ENCODE assay signal across 12 mouse cellular contexts in the genomic region with DNA sequence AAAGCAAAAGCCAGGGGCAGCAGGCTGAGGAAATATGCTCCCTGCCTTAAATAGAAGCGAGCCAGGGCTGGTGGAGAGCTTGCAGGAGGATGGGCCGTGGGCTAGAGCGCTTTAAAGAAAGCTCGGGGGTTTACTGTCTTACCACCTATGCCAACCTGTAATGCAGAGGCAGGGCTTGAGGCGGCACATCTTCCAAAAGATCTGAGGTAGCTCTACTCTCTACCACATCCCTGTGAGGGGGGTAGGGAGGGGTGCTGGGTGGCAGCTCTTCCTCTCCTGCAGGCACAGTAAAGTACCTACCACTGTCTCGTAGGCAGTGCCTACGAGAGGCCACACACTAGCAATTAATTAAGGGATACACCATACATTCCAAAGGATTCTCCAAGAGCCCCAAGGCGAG. TPM values are rescaled to one million over a fixed set of nuclear protein-coding genes. Genes with fewer than 3 reads are reported as not detected.
DNase-seq lines count a peak whose midpoint lies in the region; ATAC-seq and TF ChIP-seq lines count a peak whose summit lies in the region.
"Had no signal": no experiment of that assay in that cellular context is flagged by ENCODE, and none has a peak within 500 bp of the region (broad histone marks: within the 10 kb centered on the region; RNA-seq: fewer than 3 reads in every experiment).

No protein-coding gene starts in this region.

- H3K4me2 ChIP-seq in heart, embryonic 15.5 days = peak overlapping the region; percentile 27; the same call in 1 of the 2 replicates
- H3K4me2 ChIP-seq in midbrain, embryonic 11.5 days = no peak overlapping the region
- no peak overlapping the region for H3K4me2 ChIP-seq in midbrain, postnatal 0 days (ENCODE audit: low read depth, low read length, poor library complexity, severe bottlenecking)
- H3K4me2 ChIP-seq: embryonic facial prominence, embryonic 15.5 days; hindbrain, embryonic 14.5 days; liver, embryonic 15.5 days; neural tube, embryonic 12.5 days had no signal

- H3K4me3 ChIP-seq in heart, embryonic 15.5 days = no peak overlapping the region
- no peak overlapping the region for H3K4me3 ChIP-seq in heart, adult 2 months
- no peak overlapping the region for H3K4me3 ChIP-seq in midbrain, embryonic 11.5 days (ENCODE audit: low read depth, low read length)
- H3K4me3 ChIP-seq in midbrain, postnatal 0 days (ENCODE audit: low read depth, low read length) = no peak overlapping the region
- H3K4me3 ChIP-seq: embryonic facial prominence, embryonic 15.5 days; liver, embryonic 15.5 days; neural tube, embryonic 12.5 days had no signal

- ATAC-seq in heart, embryonic 15.5 days (replicated peaks; ENCODE audit: insufficient number of reproducible peaks, insufficient read depth, low FRiP score, low read depth) = no peak
- no peak for ATAC-seq in midbrain, embryonic 11.5 days (ENCODE audit: low FRiP score)
- no peak for ATAC-seq in midbrain, postnatal 0 days (ENCODE audit: low FRiP score)
- peak; percentile 11 for ATAC-seq in megakaryocyte, adult 5-6 weeks (ENCODE audit: poor library complexity, severe bottlenecking)

- H3K9me3 ChIP-seq in heart, embryonic 15.5 days (replicated peaks) = no peaks in the 10 kb centered on the region
- H3K9me3 ChIP-seq in midbrain, embryonic 11.5 days (ENCODE audit: control insufficient read depth, low read length) = no peaks in the 10 kb centered on the region
- no peaks in the 10 kb centered on the region for H3K9me3 ChIP-seq in midbrain, postnatal 0 days (ENCODE audit: low read length)
- H3K9me3 ChIP-seq: embryonic facial prominence, embryonic 15.5 days; liver, embryonic 15.5 days; neural tube, embryonic 12.5 days had no signal

- no peaks in the 10 kb centered on the region for H3K27me3 ChIP-seq in heart, embryonic 15.5 days
- no peaks in the 10 kb centered on the region for H3K27me3 ChIP-seq in heart, adult 2 months (ENCODE audit: control insufficient read depth, insufficient read depth, low read length)
- no peaks in the 10 kb centered on the region for H3K27me3 ChIP-seq in midbrain, embryonic 11.5 days (ENCODE audit: control insufficient read depth, insufficient read depth, low read length)
- no peaks in the 10 kb centered on the region for H3K27me3 ChIP-seq in midbrain, postnatal 0 days (ENCODE audit: insufficient read depth, low read length)
- H3K27me3 ChIP-seq: embryonic facial prominence, embryonic 15.5 days; liver, embryonic 15.5 days; neural tube, embryonic 12.5 days had no signal

- H3K36me3 ChIP-seq in heart, embryonic 15.5 days = no peaks in the 10 kb centered on the region
- no peaks in the 10 kb centered on the region for H3K36me3 ChIP-seq in heart, adult 2 months (ENCODE audit: control insufficient read depth, insufficient read depth, low read length)
- H3K36me3 ChIP-seq in midbrain, embryonic 11.5 days (ENCODE audit: control insufficient read depth, insufficient read depth, low read length) = no peaks in the 10 kb centered on the region
- no peaks in the 10 kb centered on the region for H3K36me3 ChIP-seq in midbrain, postnatal 0 days (ENCODE audit: insufficient read depth, low read length)
- H3K36me3 ChIP-seq: embryonic facial prominence, embryonic 15.5 days; liver, embryonic 15.5 days; neural tube, embryonic 12.5 days had no signal

- no peak for TF ChIP-seq EP300 in heart, adult 2 months (IDR thresholded peaks at IDR 0.05; ENCODE audit: insufficient read depth, low read depth, low read length)

- DNase-seq in heart, adult 2 months = no peak
- peak; percentile 67 for DNase-seq in midbrain, embryonic 11.5 days (ENCODE audit: low spot score, missing footprints)
- DNase-seq in midbrain, postnatal 0 days (ENCODE audit: low spot score) = no peak
- DNase-seq in urinary bladder, adult 18-20 months (ENCODE audit: low spot score in 2 of 2) = no peak
- DNase-seq in left cerebral cortex, postnatal 14 days (ENCODE audit: low spot score in 2 of 2) = no peak
- DNase-seq: kidney, postnatal 25 days had no signal

- no peak for TF ChIP-seq POLR2A in heart, adult 2 months (IDR thresholded peaks at IDR 0.05; ENCODE audit: insufficient read depth, low read depth, low read length)

- H3K9ac ChIP-seq in heart, embryonic 15.5 days = no peak overlapping the region; the same call in 1 of the 2 replicates
- no peak overlapping the region for H3K9ac ChIP-seq in heart, adult 2 months (ENCODE audit: low read depth, low read length)
- no peak overlapping the region for H3K9ac ChIP-seq in midbrain, embryonic 11.5 days (ENCODE audit: low read length)
- no peak overlapping the region for H3K9ac ChIP-seq in midbrain, postnatal 0 days (replicated peaks; ENCODE audit: low read length, poor library complexity, severe bottlenecking)
- H3K9ac ChIP-seq: embryonic facial prominence, embryonic 15.5 days; hindbrain, embryonic 14.5 days; liver, embryonic 15.5 days; neural tube, embryonic 12.5 days had no signal

- no peak for TF ChIP-seq CTCF in heart, adult 2 months (IDR thresholded peaks at IDR 0.05)
- TF ChIP-seq CTCF in midbrain, postnatal 0 days (IDR thresholded peaks at IDR 0.05) = no peak

- WGBS in heart, embryonic 15.5 days = 43% methylated on average over 8 of the region's 8 CpGs
- 72% methylated on average over 8 of the region's 8 CpGs for WGBS in heart, adult 2 months
- WGBS in midbrain, embryonic 11.5 days = 74% methylated on average over 8 of the region's 8 CpGs
- 66% methylated on average over 8 of the region's 8 CpGs for WGBS in midbrain, postnatal 0 days

- intact Hi-C loops in heart, adult 2 months (cut with DNase I) = no loop called here
- intact Hi-C loops in left cerebral cortex, postnatal 14 days (cut with DNase I) = no loop called here

- no peaks in the 10 kb centered on the region for H3K79me2 ChIP-seq in heart, adult 2 months (replicated peaks; ENCODE audit: control insufficient read depth, insufficient read depth, low read length)

- H3K4me1 ChIP-seq in heart, embryonic 15.5 days (replicated peaks) = peaks cover 50% of the 10 kb centered on the region
- peaks cover 10% of the 10 kb centered on the region for H3K4me1 ChIP-seq in heart, adult 2 months (ENCODE audit: control insufficient read depth, insufficient read depth, low read length)
- 0 out of 2 replicates have a peak, but pooled peaks cover 2% of the 10 kb centered on the region for H3K4me1 ChIP-seq in midbrain, embryonic 11.5 days (ENCODE audit: control insufficient read depth, insufficient read depth, low read length)
- 0 out of 2 replicates have a peak, but pooled peaks cover 4% of the 10 kb centered on the region for H3K4me1 ChIP-seq in midbrain, postnatal 0 days (ENCODE audit: insufficient read depth, low read length)
- H3K4me1 ChIP-seq: neural tube, embryonic 12.5 days had no signal

- peak overlapping the region; percentile 35; the same call in 1 of the 2 replicates for H3K27ac ChIP-seq in heart, embryonic 15.5 days
- no peak overlapping the region for H3K27ac ChIP-seq in heart, adult 2 months
- H3K27ac ChIP-seq in midbrain, embryonic 11.5 days (ENCODE audit: low read depth, low read length) = no peak overlapping the region
- H3K27ac ChIP-seq in midbrain, postnatal 0 days (ENCODE audit: low read depth, low read length) = no peak overlapping the region
- H3K27ac ChIP-seq: embryonic facial prominence, embryonic 15.5 days; hindbrain, embryonic 14.5 days; liver, embryonic 15.5 days; neural tube, embryonic 12.5 days had no signal

RNA-seq across cellular contexts. Expression of a gene that starts 52.9 kb away (rescaled TPM):
- 4.8 and 9.2 TPM in 2 replicates for polyA plus RNA-seq in heart, embryonic 15.5 days (2015; fragmentation: Nextera tagmentation; extraction: Ambion mirVana)
- total RNA-seq in heart, adult 2 months (2021) = 1 to 10 TPM; 7.9 to 9.5 TPM
- polyA plus RNA-seq in heart, adult 2 months (2012; rRNA removed) = 11.6 and 11.9 TPM in 2 replicates
- 11.6 and 14.2 TPM in 2 replicates for polyA plus RNA-seq in midbrain, embryonic 11.5 days (2014; fragmentation: Nextera tagmentation; extraction: Ambion mirVana)
- total RNA-seq in midbrain, postnatal 0 days (2014; rRNA removed) = 56.0 and 66.6 TPM in 2 replicates
- polyA plus RNA-seq in midbrain, postnatal 0 days (2015; fragmentation: Nextera tagmentation; extraction: Ambion mirVana) = 39.0 and 40.3 TPM in 2 replicates
- total RNA-seq in megakaryocyte, adult 5-6 weeks (2015) = 10.4 and 10.7 TPM in 2 replicates
- 14.0 and 16.6 TPM in 2 replicates for total RNA-seq in megakaryocyte, adult 5-6 weeks (2017)
- total RNA-seq in left cerebral cortex, postnatal 14 days (2021) = 10 to 100 TPM; 74.9 to 76.2 TPM
